Mouse (Mus musculus): ENCODE measurements around the gene Nhsl1. TPM values are rescaled to one million over a fixed set of nuclear protein-coding genes. Genes with fewer than 3 reads are reported as not detected.
A peak's percentile ranks its signal among the peaks of the same experiment; 100 is the strongest.

The Nhsl1 gene
- polyA plus RNA-seq, 1 experiment from 2014 or later = 2.9 TPM

- no peak overlapping the region for H3K9ac ChIP-seq (ENCODE audit: low read depth, low read length)
- 25% methylated on average over 4 of the region's 4 CpGs for WGBS
- H3K4me2 ChIP-seq = peak overlapping the region; percentile 84
- no peak overlapping the region for H3K27ac ChIP-seq (ENCODE audit: low read depth, low read length)
- H3K4me3 ChIP-seq (ENCODE audit: low read depth, low read length) = peak overlapping the region; percentile 71
- peaks cover 23% of the 10 kb centered on the region for H3K27me3 ChIP-seq (replicated peaks; ENCODE audit: control insufficient read depth, insufficient read depth, low read length)
- ATAC-seq (replicated peaks; ENCODE audit: low FRiP score) (no peak), DNase-seq (ENCODE audit: low spot score) (no peak)
- H3K9me3 ChIP-seq (ENCODE audit: control insufficient read depth, low read length) = no peaks in the 10 kb centered on the region
- H3K4me1 ChIP-seq (replicated peaks; ENCODE audit: control insufficient read depth, insufficient read depth, low read length) = no peaks in the 10 kb centered on the region
- H3K36me3 ChIP-seq (ENCODE audit: control insufficient read depth, insufficient read depth, low read length) = no peaks in the 10 kb centered on the region
Observed at GRCm38 (mm10) chr10:18319691-18320090, 906 bp downstream of the Nhsl1 start.

DNA sequence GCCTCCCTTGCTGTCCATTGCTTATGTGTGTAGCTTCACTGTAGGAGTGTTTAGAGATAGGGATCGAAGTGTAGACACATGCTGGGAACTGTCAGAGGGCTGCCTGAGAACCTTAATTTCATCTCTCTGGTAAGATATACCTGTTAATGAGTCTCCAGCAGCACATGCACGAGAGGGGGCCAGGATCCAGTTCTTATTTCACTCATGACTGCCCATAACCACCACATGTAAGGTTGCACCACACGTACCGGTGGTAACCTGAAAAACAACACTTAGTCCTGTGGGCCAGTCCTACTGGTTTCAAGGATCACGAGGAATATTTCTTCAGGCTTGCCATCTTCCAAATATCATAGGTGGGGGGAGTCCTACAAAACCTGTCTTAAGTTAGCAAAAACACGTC lies 3.1 kb downstream of the Nhsl1 start:
- H3K9me3 ChIP-seq (ENCODE audit: control insufficient read depth, low read length) = no peaks in the 10 kb centered on the region
- no peak overlapping the region for H3K4me2 ChIP-seq
- H3K4me3 ChIP-seq (ENCODE audit: low read depth, low read length) = no peak overlapping the region
- DNase-seq (ENCODE audit: low spot score) = no peak
- H3K27me3 ChIP-seq (replicated peaks; ENCODE audit: control insufficient read depth, insufficient read depth, low read length) = peaks cover 23% of the 10 kb centered on the region
- H3K4me1 ChIP-seq (replicated peaks; ENCODE audit: control insufficient read depth, insufficient read depth, low read length) = no peaks in the 10 kb centered on the region
- no peak for ATAC-seq (replicated peaks; ENCODE audit: low FRiP score)
- no peak overlapping the region for H3K27ac ChIP-seq (ENCODE audit: low read depth, low read length)
- no peak overlapping the region for H3K9ac ChIP-seq (ENCODE audit: low read depth, low read length)
- WGBS = 83% methylated on average over 6 of the region's 6 CpGs
- no peaks in the 10 kb centered on the region for H3K36me3 ChIP-seq (ENCODE audit: control insufficient read depth, insufficient read depth, low read length)

DNA sequence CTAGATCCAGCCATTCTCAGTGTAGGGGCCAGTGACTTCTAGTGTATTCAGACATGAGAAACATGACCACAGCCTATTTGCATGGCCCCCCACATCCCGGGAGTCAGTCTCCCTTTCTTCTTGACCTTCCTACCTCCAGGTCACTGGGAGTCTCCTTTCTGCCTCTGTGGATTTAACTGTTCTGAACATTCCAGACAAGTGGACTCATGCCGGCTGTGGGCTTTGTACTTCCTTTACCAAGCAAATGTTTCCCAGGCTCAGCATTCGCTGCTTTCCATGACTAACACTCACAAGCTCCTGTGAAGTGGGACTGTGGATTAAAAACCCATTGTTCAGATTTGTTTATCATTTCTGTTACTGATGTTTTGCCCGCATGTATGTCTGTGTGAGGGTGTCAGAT lies 4.9 kb downstream of the Nhsl1 start:
- WGBS = 61% methylated on average over 4 of the region's 4 CpGs
- Histone ChIP-seq H3K9me3 (ENCODE audit: control insufficient read depth, low read length) (no peaks in the 10 kb centered on the region), H3K9ac (ENCODE audit: low read depth, low read length) (no peak overlapping the region), H3K4me3 (ENCODE audit: low read depth, low read length) (no peak overlapping the region), H3K27ac (ENCODE audit: low read depth, low read length) (no peak overlapping the region), H3K27me3 (replicated peaks; ENCODE audit: control insufficient read depth, insufficient read depth, low read length) (peaks cover 10% of the 10 kb centered on the region), H3K4me1 (replicated peaks; ENCODE audit: control insufficient read depth, insufficient read depth, low read length) (no peaks in the 10 kb centered on the region), H3K4me2 (no peak overlapping the region), H3K36me3 (ENCODE audit: control insufficient read depth, insufficient read depth, low read length) (no peaks in the 10 kb centered on the region)
- ATAC-seq (replicated peaks; ENCODE audit: low FRiP score) (no peak), DNase-seq (ENCODE audit: low spot score) (no peak)

DNA sequence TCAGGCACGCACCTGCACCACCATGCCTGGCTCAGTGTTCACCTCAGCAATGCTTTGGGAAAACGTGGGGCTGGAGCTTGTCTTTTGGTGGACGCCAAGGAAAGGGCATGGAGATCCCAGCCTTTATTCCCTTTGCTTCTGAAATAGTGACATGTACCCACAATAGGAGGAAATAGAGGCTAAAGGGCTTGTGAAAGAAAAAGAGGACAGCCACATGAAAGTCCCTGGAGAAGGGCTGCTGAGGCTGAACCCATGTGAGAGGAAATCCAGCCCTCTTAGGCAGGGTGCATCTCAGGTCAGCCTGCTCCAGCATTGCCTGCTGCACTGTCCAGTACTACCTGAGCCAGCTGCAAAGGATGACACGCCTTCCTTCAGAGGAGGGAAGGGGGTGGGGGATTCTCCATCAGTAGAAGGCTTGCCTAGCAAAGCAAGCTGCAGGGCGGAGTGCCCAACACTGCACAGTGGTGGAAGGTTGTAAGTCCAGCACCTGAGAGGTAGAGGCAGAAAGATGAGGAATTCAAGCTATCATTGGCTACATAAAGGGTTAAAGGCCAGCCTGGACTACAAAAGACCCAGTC lies 9.6 kb downstream of the Nhsl1 start:
- Histone ChIP-seq H3K9ac (ENCODE audit: low read depth, low read length) (no peak overlapping the region), H3K9me3 (ENCODE audit: control insufficient read depth, low read length) (no peaks in the 10 kb centered on the region), H3K4me3 (ENCODE audit: low read depth, low read length) (no peak overlapping the region), H3K27ac (ENCODE audit: low read depth, low read length) (no peak overlapping the region), H3K4me2 (no peak overlapping the region), H3K27me3 (replicated peaks; ENCODE audit: control insufficient read depth, insufficient read depth, low read length) (no peaks in the 10 kb centered on the region), H3K4me1 (replicated peaks; ENCODE audit: control insufficient read depth, insufficient read depth, low read length) (peaks cover 7% of the 10 kb centered on the region; the same call in 1 of the 2 replicates), H3K36me3 (ENCODE audit: control insufficient read depth, insufficient read depth, low read length) (no peaks in the 10 kb centered on the region)
- ATAC-seq (replicated peaks; ENCODE audit: low FRiP score) (no peak), DNase-seq (ENCODE audit: low spot score) (no peak)
- WGBS = 66% methylated on average over 5 of the region's 5 CpGs

DNA sequence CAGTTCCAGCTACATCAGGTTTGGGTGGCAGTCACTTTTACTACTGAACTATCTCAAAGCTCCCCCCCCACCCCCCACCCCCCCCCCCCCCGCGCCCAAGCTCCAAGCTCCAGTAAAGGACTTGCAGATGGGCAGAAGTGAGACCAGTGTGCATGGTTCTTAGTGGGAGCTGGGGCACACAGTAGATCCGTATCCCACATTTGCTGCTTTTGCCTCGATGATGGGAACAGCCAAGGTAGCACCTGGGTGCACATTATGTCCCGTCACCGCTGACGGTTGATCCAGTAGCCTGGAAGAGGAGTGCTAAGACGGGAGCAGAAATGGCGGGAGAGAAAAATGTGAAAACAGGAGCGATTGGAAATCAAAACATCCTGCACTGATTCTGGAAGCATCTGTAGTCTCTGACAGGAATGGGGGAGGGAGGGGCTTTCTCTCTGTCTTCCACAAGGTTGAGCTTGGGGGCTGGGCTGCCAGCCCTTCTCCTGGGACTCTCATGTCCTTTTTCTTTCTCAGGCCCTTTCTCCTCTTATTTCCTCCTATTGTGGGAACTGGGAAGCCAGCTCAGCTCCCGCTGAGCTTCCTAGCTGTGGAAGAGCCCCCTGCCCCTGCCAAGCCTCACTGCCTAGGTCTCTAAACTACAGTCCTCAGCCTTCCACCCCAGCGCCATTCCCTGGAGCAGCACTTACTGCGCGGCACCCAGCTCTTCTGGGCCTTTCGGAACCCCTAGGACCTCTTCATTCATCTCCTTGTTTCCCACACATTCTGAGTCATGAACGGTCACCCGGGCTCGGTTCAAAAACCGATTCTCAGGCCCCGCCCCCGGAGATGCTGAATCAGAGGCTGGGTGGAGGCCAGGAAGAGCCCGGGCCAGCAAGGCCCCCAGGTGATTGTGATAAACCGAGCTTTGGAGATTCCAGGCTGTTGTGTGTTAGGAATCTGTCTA lies 10.6 kb downstream of the Nhsl1 start:
- Histone ChIP-seq H3K9ac (ENCODE audit: low read depth, low read length) (peak overlapping the region; percentile 13; the same call in 1 of the 2 replicates), H3K4me2 (peak overlapping the region; percentile 64), H3K27ac (ENCODE audit: low read depth, low read length) (no peak overlapping the region), H3K4me1 (replicated peaks; ENCODE audit: control insufficient read depth, insufficient read depth, low read length) (peaks cover 7% of the 10 kb centered on the region; the same call in 1 of the 2 replicates), H3K9me3 (ENCODE audit: control insufficient read depth, low read length) (no peaks in the 10 kb centered on the region), H3K27me3 (replicated peaks; ENCODE audit: control insufficient read depth, insufficient read depth, low read length) (no peaks in the 10 kb centered on the region), H3K4me3 (ENCODE audit: low read depth, low read length) (peak overlapping the region; percentile 29), H3K36me3 (ENCODE audit: control insufficient read depth, insufficient read depth, low read length) (no peaks in the 10 kb centered on the region)
- 6% methylated on average over 21 of the region's 23 CpGs for WGBS
- ATAC-seq (replicated peaks; ENCODE audit: low FRiP score) (no peak), DNase-seq (ENCODE audit: low spot score) (no peak)

GRCm38 (mm10) chr10:18330445-18330844 lies 11.7 kb downstream of the Nhsl1 start:
- DNase-seq (ENCODE audit: low spot score) = no peak
- no peak overlapping the region for H3K4me2 ChIP-seq
- H3K4me1 ChIP-seq (replicated peaks; ENCODE audit: control insufficient read depth, insufficient read depth, low read length) = peaks cover 7% of the 10 kb centered on the region; the same call in 1 of the 2 replicates
- no peaks in the 10 kb centered on the region for H3K27me3 ChIP-seq (replicated peaks; ENCODE audit: control insufficient read depth, insufficient read depth, low read length)
- H3K9me3 ChIP-seq (ENCODE audit: control insufficient read depth, low read length) = no peaks in the 10 kb centered on the region
- 82% methylated on average over 5 of the region's 5 CpGs for WGBS
- no peak overlapping the region for H3K9ac ChIP-seq (ENCODE audit: low read depth, low read length)
- no peaks in the 10 kb centered on the region for H3K36me3 ChIP-seq (ENCODE audit: control insufficient read depth, insufficient read depth, low read length)
- H3K27ac ChIP-seq (ENCODE audit: low read depth, low read length) = no peak overlapping the region
- H3K4me3 ChIP-seq (ENCODE audit: low read depth, low read length) = no peak overlapping the region
- ATAC-seq (replicated peaks; ENCODE audit: low FRiP score) = no peak

DNA sequence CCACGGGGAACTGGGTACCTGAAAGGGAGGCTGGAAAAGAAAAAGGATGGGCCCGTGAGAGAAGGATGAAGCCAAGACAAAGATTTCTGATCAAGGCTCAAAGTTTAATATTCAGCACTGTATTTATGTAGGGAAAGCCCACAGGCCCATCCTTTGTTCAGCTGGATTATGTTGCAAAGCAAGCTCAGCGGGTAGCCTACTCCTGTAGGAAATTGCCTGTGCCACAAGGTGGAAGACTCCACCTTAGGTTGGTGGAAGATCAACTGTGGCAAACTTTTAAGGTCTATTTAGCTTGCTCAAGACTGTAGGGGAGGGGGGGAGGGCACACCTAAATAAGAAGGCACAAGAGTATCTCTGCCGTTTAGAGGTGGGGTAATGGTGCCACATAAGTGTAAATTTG lies 14.8 kb downstream of the Nhsl1 start:
- no peak for DNase-seq (ENCODE audit: low spot score)

DNA sequence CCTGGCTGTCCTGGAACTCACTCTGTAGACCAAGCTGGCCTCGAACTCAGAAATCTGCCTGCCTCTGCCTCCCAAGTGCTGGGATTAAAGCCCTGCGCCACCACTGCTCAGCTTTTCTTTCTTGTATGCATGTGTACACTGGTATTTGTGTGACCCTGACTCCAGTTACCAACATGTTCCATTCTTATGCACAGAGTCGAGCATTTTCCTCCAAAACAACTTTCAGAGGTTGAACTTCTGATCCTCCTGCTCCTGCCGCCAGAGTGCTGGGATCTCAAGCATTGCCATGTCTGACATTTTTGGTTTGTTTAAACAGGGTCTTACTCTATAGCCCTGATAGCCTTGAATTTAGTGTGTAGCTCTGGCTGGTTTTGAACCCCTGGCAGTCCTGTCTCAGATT lies 15.4 kb downstream of the Nhsl1 start:
- WGBS = 83% methylated on average over 4 of the region's 4 CpGs
- Histone ChIP-seq H3K9me3 (ENCODE audit: control insufficient read depth, low read length) (no peaks in the 10 kb centered on the region), H3K27me3 (replicated peaks; ENCODE audit: control insufficient read depth, insufficient read depth, low read length) (no peaks in the 10 kb centered on the region), H3K27ac (ENCODE audit: low read depth, low read length) (no peak overlapping the region), H3K4me1 (replicated peaks; ENCODE audit: control insufficient read depth, insufficient read depth, low read length) (peaks cover 6% of the 10 kb centered on the region; the same call in 1 of the 2 replicates), H3K36me3 (ENCODE audit: control insufficient read depth, insufficient read depth, low read length) (no peaks in the 10 kb centered on the region), H3K9ac (ENCODE audit: low read depth, low read length) (no peak overlapping the region), H3K4me2 (no peak overlapping the region), H3K4me3 (ENCODE audit: low read depth, low read length) (no peak overlapping the region)
- DNase-seq (ENCODE audit: low spot score) (no peak), ATAC-seq (replicated peaks; ENCODE audit: low FRiP score) (no peak)

More for the DNA sequence above, 14.8 kb downstream of the Nhsl1 start:
- Histone ChIP-seq H3K27me3 (replicated peaks; ENCODE audit: control insufficient read depth, insufficient read depth, low read length) (no peaks in the 10 kb centered on the region), H3K4me1 (replicated peaks; ENCODE audit: control insufficient read depth, insufficient read depth, low read length) (peaks cover 7% of the 10 kb centered on the region; the same call in 1 of the 2 replicates), H3K27ac (ENCODE audit: low read depth, low read length) (no peak overlapping the region), H3K9ac (ENCODE audit: low read depth, low read length) (no peak overlapping the region), H3K36me3 (ENCODE audit: control insufficient read depth, insufficient read depth, low read length) (no peaks in the 10 kb centered on the region), H3K4me2 (no peak overlapping the region), H3K9me3 (ENCODE audit: control insufficient read depth, low read length) (no peaks in the 10 kb centered on the region), H3K4me3 (ENCODE audit: low read depth, low read length) (no peak overlapping the region)
- 72% methylated on average over 4 of the region's 4 CpGs for whole genome bisulfite sequencing
- ATAC-seq (replicated peaks; ENCODE audit: low FRiP score) = no peak

Measured in liver, embryonic 11.5 days (tissue).